Mouse (Mus musculus): Measurements from ENCODE around the gene Fam168a.

- no peak for TF ChIP-seq CTCF (IDR thresholded peaks at IDR 0.05; ENCODE audit: borderline replicate concordance, extremely low read depth, insufficient read depth, insufficient read length)
- TF ChIP-seq POLR2A (IDR thresholded peaks at IDR 0.05; ENCODE audit: borderline replicate concordance, extremely low read depth, insufficient read depth, insufficient read length, poor library complexity, severe bottlenecking), result no peak
Observed at GRCm38 (mm10) chr7:100786078-100786477, 79.6 kb downstream of the Fam168a start.

Data from brain, embryonic 14.5 days (tissue).